Mouse (Mus musculus) myocyte (in vitro differentiated cells): ENCODE measurements around the gene Ceacam1. TPM values are rescaled to one million over a fixed set of nuclear protein-coding genes. Genes with fewer than 3 reads are reported as not detected.
"Not testable (repeated sequence)": the region's sequence is repeated elsewhere in the genome, so short reads cannot be mapped to it uniquely, and the experiment has no call there.

Experiments used
- H3K27me3 ChIP-seq: one replicate; pipeline ENCODE4 v1.6.1; 2011; ENCODE audit not compliant: control insufficient read depth, insufficient read depth, insufficient read length
- H3K36me3 ChIP-seq: one replicate; pipeline ENCODE4 v1.6.1; 2011; ENCODE audit not compliant: control insufficient read depth, insufficient read depth
- H3K4me2 ChIP-seq: one replicate; pipeline ENCODE4 v1.6.1; 2011; ENCODE audit warnings: low read depth, control low read depth
- H3K4me3 ChIP-seq: one replicate; pipeline ENCODE4 v1.5.1; 2011; ENCODE audit warnings: mild to moderate bottlenecking, control low read depth, moderate library complexity
- H3K79me2 ChIP-seq: one replicate; pipeline ENCODE4 v1.6.1; 2011; ENCODE audit not compliant: control insufficient read depth, insufficient read depth
- H3ac ChIP-seq: one replicate; pipeline ENCODE4 v1.6.1; 2011; ENCODE audit not compliant: control insufficient read depth, insufficient read length
- CEBPB ChIP-seq: IDR thresholded peaks from 2 replicates; pipeline ENCODE4 v1.6.1; 2011; ENCODE audit warnings: mild to moderate bottlenecking, moderate library complexity; ENCODE audit not compliant: poor library complexity, insufficient read depth, severe bottlenecking
- E2F4 ChIP-seq: IDR thresholded peaks from one replicate; pipeline ENCODE4 v1.6.1; 2011; ENCODE audit warnings: mild to moderate bottlenecking, control low read depth, moderate library complexity; ENCODE audit not compliant: insufficient read depth
- MAX ChIP-seq: IDR thresholded peaks from one replicate; pipeline ENCODE4 v1.6.1; 2011; ENCODE audit warnings: low read depth, mild to moderate bottlenecking, control low read depth
- MYOD1 ChIP-seq, 3 experiments: IDR thresholded peaks; one replicate each; pipeline ENCODE4 v1.6.1; 2011; ENCODE audit warnings: control low read depth in 2 of 3, low read depth in 2 of 3, mild to moderate bottlenecking in 2 of 3, moderate library complexity in 1 of 3; ENCODE audit not compliant: insufficient read length in 2 of 3, control insufficient read depth in 1 of 3
- MYOG ChIP-seq, 3 experiments: IDR thresholded peaks; one replicate each; pipeline ENCODE4 v1.6.1; 2011; ENCODE audit warnings: control low read depth in 2 of 3, low read depth in 2 of 3, mild to moderate bottlenecking in 2 of 3; ENCODE audit not compliant: insufficient read length in 2 of 3, control insufficient read depth in 1 of 3, insufficient read depth in 1 of 3
- POLR2A ChIP-seq: IDR thresholded peaks from one replicate; pipeline ENCODE4 v1.6.1; 2011; ENCODE audit warnings: low read depth, mild to moderate bottlenecking, control low read depth, moderate library complexity; ENCODE audit not compliant: insufficient read length
- POLR2AphosphoS2 ChIP-seq: IDR thresholded peaks from one replicate; pipeline ENCODE4 v1.6.1; 2011; ENCODE audit warnings: low read depth, control low read depth; ENCODE audit not compliant: insufficient read length
- REST ChIP-seq: IDR thresholded peaks from one replicate; pipeline ENCODE4 v1.6.1; 2011; ENCODE audit warnings: mild to moderate bottlenecking, control low read depth, moderate library complexity; ENCODE audit not compliant: insufficient read depth, insufficient read length
- SRF ChIP-seq: IDR thresholded peaks from one replicate; pipeline ENCODE4 v1.6.1; 2011; ENCODE audit warnings: low read depth; ENCODE audit not compliant: control insufficient read depth, insufficient read length
- TCF12 ChIP-seq: IDR thresholded peaks from one replicate; pipeline ENCODE4 v1.6.1; 2011; ENCODE audit warnings: mild to moderate bottlenecking, control low read depth; ENCODE audit not compliant: poor library complexity, insufficient read depth, severe bottlenecking
- TCF3 ChIP-seq: IDR thresholded peaks from one replicate; pipeline ENCODE4 v1.6.1; 2011; ENCODE audit warnings: low read depth, control low read depth; ENCODE audit not compliant: insufficient read length
- USF1 ChIP-seq: IDR thresholded peaks from one replicate; pipeline ENCODE4 v1.6.1; 2011; ENCODE audit warnings: low read depth, mild to moderate bottlenecking, control low read depth, moderate library complexity
- polyA plus RNA-seq: library from polyadenylated mRNA; unstranded; fragments of >200 nt; fragmentation: generic; extraction: Trizol; gene quantifications from one replicate; pipeline ENCODE4 v1.2.1, GENCODE M21; 2012; ENCODE audit warnings: missing spikeins

Gene Ceacam1
- polyA plus RNA-seq, 1 experiment = not detected

DNA sequence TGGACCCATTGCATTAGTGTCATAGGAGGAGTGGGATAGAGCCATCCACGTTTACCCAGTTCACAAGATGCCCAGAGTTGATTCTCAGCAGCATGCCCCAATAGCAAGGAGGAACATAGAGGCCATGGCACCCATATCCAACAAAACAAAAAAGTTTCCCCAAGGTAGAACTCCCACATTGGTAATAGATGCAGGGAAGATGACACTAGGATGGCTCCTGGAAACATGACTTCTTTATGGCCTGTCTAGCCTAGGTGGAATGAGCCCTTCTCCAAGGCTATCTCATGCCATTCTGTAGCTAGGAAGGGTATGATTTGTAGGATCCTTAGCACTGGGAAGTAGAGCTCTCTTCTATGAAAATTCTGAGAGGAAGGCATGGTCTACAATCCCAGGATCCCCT lies 12.4 kb downstream of the Ceacam1 start:
- no peak overlapping the region for H3K4me2 ChIP-seq
- no peaks in the 10 kb centered on the region for H3K79me2 ChIP-seq
- H3K4me3 ChIP-seq = no peak overlapping the region
- no peak for TF ChIP-seq REST
- TF ChIP-seq MYOG (IDR thresholded peaks at IDR 0.05; ENCODE audit: control insufficient read depth in 1 of 3, insufficient read depth in 1 of 3, insufficient read length in 2 of 3, low read depth in 2 of 3) = no peak
- no peak for TF ChIP-seq POLR2A
- no peak for TF ChIP-seq E2F4
- TF ChIP-seq TCF3 = no peak
- no peak for TF ChIP-seq MAX
- TF ChIP-seq SRF = no peak
- no peak for TF ChIP-seq MYOD1 (IDR thresholded peaks at IDR 0.05; ENCODE audit: control insufficient read depth in 1 of 3, insufficient read length in 2 of 3, low read depth in 2 of 3)
- TF ChIP-seq CEBPB = no peak
- no peak for TF ChIP-seq POLR2AphosphoS2
- TF ChIP-seq USF1 = no peak
- no peak for TF ChIP-seq TCF12
- no peaks in the 10 kb centered on the region for H3K27me3 ChIP-seq
- no peak overlapping the region for H3ac ChIP-seq
- H3K36me3 ChIP-seq = no peaks in the 10 kb centered on the region

DNA sequence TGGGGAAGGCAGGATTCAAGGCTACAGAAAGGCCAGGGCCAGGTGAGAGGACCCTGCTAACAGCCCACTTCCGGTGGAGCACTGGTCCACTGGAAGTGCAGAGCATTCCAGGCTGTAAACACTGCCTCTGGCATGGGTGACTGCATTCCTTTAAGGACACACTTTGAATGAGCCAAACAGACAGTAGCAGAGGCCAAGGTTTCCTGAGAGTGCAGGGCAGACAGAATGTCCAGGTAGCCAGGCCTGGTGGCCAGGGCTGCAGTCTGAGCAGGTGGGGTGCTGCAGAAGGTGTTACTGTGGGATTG lies 15.4 kb downstream of the Ceacam1 start:
- H3K4me2 ChIP-seq, H3K27me3 ChIP-seq, H3ac ChIP-seq, H3K4me3 ChIP-seq, H3K36me3 ChIP-seq, H3K79me2 ChIP-seq: not testable (repeated sequence)

DNA sequence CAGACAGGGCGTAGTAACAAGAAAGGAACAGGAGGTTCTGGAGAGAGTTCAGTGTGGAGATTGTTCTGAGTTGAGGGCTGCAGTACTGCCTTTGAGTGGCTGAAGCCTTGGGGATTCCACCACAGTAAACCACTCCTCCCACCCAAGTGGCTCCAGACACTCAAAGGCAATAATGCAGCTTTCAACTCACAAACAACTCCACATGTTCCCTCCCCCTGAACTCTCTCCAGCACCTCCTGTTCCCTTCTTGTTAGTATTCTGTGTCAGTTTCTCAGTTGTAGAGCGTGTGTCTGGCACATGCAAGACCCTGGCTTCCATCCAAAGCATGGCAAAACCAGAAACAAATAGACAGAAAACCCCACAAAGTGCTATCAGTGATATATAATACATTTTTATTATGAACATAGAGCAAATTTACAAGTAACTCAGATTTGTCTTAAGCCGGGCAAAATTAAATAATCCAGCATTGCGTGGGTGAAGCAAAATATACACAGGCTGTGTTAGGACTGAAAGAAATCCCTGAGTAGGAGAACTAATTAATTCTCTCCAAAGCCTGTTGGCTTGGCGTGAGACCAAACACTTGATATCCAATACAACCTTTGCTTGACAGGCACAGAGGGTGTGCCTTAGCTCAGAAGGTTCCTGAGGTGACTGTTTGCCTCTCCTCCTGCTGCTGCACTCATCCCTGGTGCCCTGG lies 15.9 kb downstream of the Ceacam1 start:
- H3K79me2 ChIP-seq, H3ac ChIP-seq, H3K4me2 ChIP-seq, H3K27me3 ChIP-seq, H3K4me3 ChIP-seq, H3K36me3 ChIP-seq: not testable (repeated sequence)

GRCm38 (mm10) chr7:25452103-25452502 lies 25.3 kb downstream of the Ceacam1 start:
- Histone ChIP-seq H3ac (no peak overlapping the region), H3K27me3 (no peaks in the 10 kb centered on the region), H3K4me2 (no peak overlapping the region), H3K79me2 (no peaks in the 10 kb centered on the region), H3K36me3 (no peaks in the 10 kb centered on the region), H3K4me3 (no peak overlapping the region)
- peak in 2 of 3 experiments; percentile 20 to 43 for TF ChIP-seq MYOD1 (IDR thresholded peaks at IDR 0.05; ENCODE audit: control insufficient read depth in 1 of 3, insufficient read length in 2 of 3, low read depth in 2 of 3)
- no peak for TF ChIP-seq POLR2AphosphoS2

GRCm38 (mm10) chr7:25449913-25450890 lies 27.2 kb downstream of the Ceacam1 start:
- no peak overlapping the region for H3ac ChIP-seq
- TF ChIP-seq CEBPB (no peak), SRF (no peak), TCF3 (no peak), POLR2A (no peak), MAX (no peak), MYOG (IDR thresholded peaks at IDR 0.05; ENCODE audit: control insufficient read depth in 1 of 3, insufficient read depth in 1 of 3, insufficient read length in 2 of 3, low read depth in 2 of 3) (no peak), TCF12 (no peak), USF1 (no peak), E2F4 (no peak), MYOD1 (IDR thresholded peaks at IDR 0.05; ENCODE audit: control insufficient read depth in 1 of 3, insufficient read length in 2 of 3, low read depth in 2 of 3) (no peak)
- H3K79me2 ChIP-seq = no peaks in the 10 kb centered on the region
- no peaks in the 10 kb centered on the region for H3K27me3 ChIP-seq
- H3K4me3 ChIP-seq = no peak overlapping the region
- H3K4me2 ChIP-seq = no peak overlapping the region
- H3K36me3 ChIP-seq = no peaks in the 10 kb centered on the region

DNA sequence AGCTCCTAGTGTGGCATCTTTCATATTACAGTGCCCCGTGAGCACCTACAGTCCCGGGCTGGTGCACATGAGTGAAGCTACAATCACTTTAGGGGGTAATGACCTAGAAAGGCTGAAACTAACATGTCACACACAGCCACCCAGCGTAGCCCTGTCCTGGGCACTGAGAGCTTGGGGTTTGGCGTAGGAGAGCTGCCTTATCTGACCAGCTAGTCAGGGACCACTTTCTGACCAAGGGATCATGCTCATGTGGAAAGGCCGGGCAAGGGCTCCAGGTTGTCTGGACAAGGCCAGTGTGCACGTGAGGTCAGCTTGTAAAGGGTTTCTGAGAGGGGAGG lies 36.6 kb downstream of the Ceacam1 start:
- H3K36me3 ChIP-seq = no peaks in the 10 kb centered on the region

More for the DNA sequence above, 36.6 kb downstream of the Ceacam1 start:
- Histone ChIP-seq H3K79me2 (no peaks in the 10 kb centered on the region), H3K27me3 (peaks cover 8% of the 10 kb centered on the region), H3ac (no peak overlapping the region), H3K4me2 (no peak overlapping the region), H3K4me3 (no peak overlapping the region)
- no peak for TF ChIP-seq MYOD1 (IDR thresholded peaks at IDR 0.05; ENCODE audit: control insufficient read depth in 1 of 3, insufficient read length in 2 of 3, low read depth in 2 of 3)
- TF ChIP-seq USF1 = no peak
- no peak for TF ChIP-seq TCF12
- no peak for TF ChIP-seq POLR2AphosphoS2
- TF ChIP-seq TCF3 = no peak
- no peak for TF ChIP-seq POLR2A
- TF ChIP-seq E2F4 = no peak
- no peak for TF ChIP-seq MYOG (IDR thresholded peaks at IDR 0.05; ENCODE audit: control insufficient read depth in 1 of 3, insufficient read depth in 1 of 3, insufficient read length in 2 of 3, low read depth in 2 of 3)
- TF ChIP-seq MAX = no peak
- no peak for TF ChIP-seq REST
- TF ChIP-seq CEBPB = no peak
- TF ChIP-seq SRF = no peak
